Comparison of ENCODE assay signal across 22 mouse cellular contexts in genomic region chr4:137875466-137876092, GRCm38 (mm10). TPM values are rescaled to one million over a fixed set of nuclear protein-coding genes. Genes with fewer than 3 reads are reported as not detected.
DNase-seq lines count a peak whose midpoint lies in the region; ATAC-seq lines count a peak whose summit lies in the region.
"Had no signal": no experiment of that assay in that cellular context is flagged by ENCODE, and none has a peak within 500 bp of the region (broad histone marks: within the 10 kb centered on the region; RNA-seq: fewer than 3 reads in every experiment).

No protein-coding gene starts in this region.

- no peaks in the 10 kb centered on the region for H3K27me3 ChIP-seq in neural tube, embryonic 13.5 days
- H3K27me3 ChIP-seq in neural tube, embryonic 15.5 days (replicated peaks), result no peaks in the 10 kb centered on the region
- H3K27me3 ChIP-seq: embryonic facial prominence, embryonic 12.5 days; forebrain, embryonic 15.5 days; heart, embryonic 15.5 days; limb, embryonic 13.5 days; lung, embryonic 15.5 days; midbrain, embryonic 12.5 days; neural tube, embryonic 12.5 days had no signal

- peak; percentile 65 for DNase-seq in adrenal gland, adult 2 months
- DNase-seq in adrenal gland, adult 8-10 months, result no peak
- peak; percentile 42 to 44 for DNase-seq in cerebellum, postnatal 36 days
- DNase-seq in cerebellum, adult 11-12 months, result no peak
- no peak for DNase-seq in neural tube, embryonic 10.5 days (ENCODE audit: extremely low spot score, low spot score)
- DNase-seq in ovary, adult 18-20 months (ENCODE audit: low spot score), result no peak
- DNase-seq: gastrocnemius, postnatal 36 days; heart, postnatal 4 days; kidney, postnatal 4 days; right cerebral cortex, postnatal 25 days; thymus, adult 2 months had no signal

- no peak overlapping the region for H3K4me2 ChIP-seq in neural tube, embryonic 13.5 days
- no peak overlapping the region for H3K4me2 ChIP-seq in neural tube, embryonic 15.5 days
- H3K4me2 ChIP-seq: embryonic facial prominence, embryonic 12.5 days; forebrain, embryonic 15.5 days; heart, embryonic 15.5 days; limb, embryonic 13.5 days; lung, embryonic 15.5 days; midbrain, embryonic 12.5 days; neural tube, embryonic 12.5 days had no signal

- WGBS in neural tube, embryonic 13.5 days, result 67% methylated on average over 9 of the region's 9 CpGs
- WGBS in neural tube, embryonic 15.5 days, result 66% methylated on average over 9 of the region's 9 CpGs

- 0 out of 2 replicates have a peak overlapping the region, but pooled peaks have one; percentile 3 for H3K27ac ChIP-seq in neural tube, embryonic 13.5 days (replicated peaks)
- H3K27ac ChIP-seq in neural tube, embryonic 15.5 days (replicated peaks), result 0 out of 2 replicates have a peak overlapping the region, but pooled peaks have one; percentile 33
- H3K27ac ChIP-seq: embryonic facial prominence, embryonic 12.5 days; forebrain, embryonic 15.5 days; heart, embryonic 15.5 days; limb, embryonic 13.5 days; liver, embryonic 14.5 days; lung, embryonic 15.5 days; macrophage; midbrain, embryonic 12.5 days; neural tube, embryonic 12.5 days had no signal

- H3K36me3 ChIP-seq in neural tube, embryonic 13.5 days, result no peaks in the 10 kb centered on the region
- H3K36me3 ChIP-seq in neural tube, embryonic 15.5 days, result no peaks in the 10 kb centered on the region
- H3K36me3 ChIP-seq: embryonic facial prominence, embryonic 12.5 days; forebrain, embryonic 15.5 days; heart, embryonic 15.5 days; limb, embryonic 13.5 days; lung, embryonic 15.5 days; midbrain, embryonic 12.5 days; neural tube, embryonic 12.5 days had no signal

- ATAC-seq in neural tube, embryonic 13.5 days (ENCODE audit: low read depth), result no peak
- ATAC-seq in neural tube, embryonic 15.5 days (ENCODE audit: low FRiP score), result no peak
- ATAC-seq: forebrain, embryonic 15.5 days had no signal

- H3K4me3 ChIP-seq in neural tube, embryonic 13.5 days, result no peak overlapping the region
- H3K4me3 ChIP-seq in neural tube, embryonic 15.5 days (replicated peaks), result no peak overlapping the region
- H3K4me3 ChIP-seq: embryonic facial prominence, embryonic 12.5 days; forebrain, embryonic 15.5 days; heart, embryonic 15.5 days; limb, embryonic 13.5 days; lung, embryonic 15.5 days; midbrain, embryonic 12.5 days; neural tube, embryonic 12.5 days had no signal

- H3K9me3 ChIP-seq in neural tube, embryonic 13.5 days, result no peaks in the 10 kb centered on the region
- no peaks in the 10 kb centered on the region for H3K9me3 ChIP-seq in neural tube, embryonic 15.5 days (replicated peaks)
- H3K9me3 ChIP-seq: embryonic facial prominence, embryonic 12.5 days; forebrain, embryonic 15.5 days; heart, embryonic 15.5 days; limb, embryonic 13.5 days; lung, embryonic 15.5 days; midbrain, embryonic 12.5 days; neural tube, embryonic 12.5 days had no signal

- peaks cover 39% of the 10 kb centered on the region for H3K4me1 ChIP-seq in neural tube, embryonic 13.5 days (replicated peaks)
- H3K4me1 ChIP-seq in neural tube, embryonic 15.5 days, result peaks cover 36% of the 10 kb centered on the region

- H3K9ac ChIP-seq in neural tube, embryonic 13.5 days, result no peak overlapping the region
- H3K9ac ChIP-seq in neural tube, embryonic 15.5 days (replicated peaks), result no peak overlapping the region
- H3K9ac ChIP-seq: embryonic facial prominence, embryonic 12.5 days; forebrain, embryonic 15.5 days; heart, embryonic 15.5 days; limb, embryonic 13.5 days; liver, embryonic 14.5 days; lung, embryonic 15.5 days; midbrain, embryonic 12.5 days; neural tube, embryonic 12.5 days had no signal

RNA-seq across cellular contexts. Expression of gene Ece1, which starts 13.5 kb away (rescaled TPM):
- 100 to 1,000 TPM; 228 to 424 TPM for total RNA-seq in adrenal gland, adult 2 months (2021)
- polyA plus RNA-seq in adrenal gland, adult 2 months (2012; rRNA removed), result 50.0 and 414 TPM in 2 replicates
- 100 to 1,000 TPM; 248 to 380 (median 315) TPM for total RNA-seq in adrenal gland, adult 8-10 months (2022)
- 27.5 and 32.6 TPM in 2 replicates for polyA plus RNA-seq in neural tube, embryonic 13.5 days (2015; fragmentation: Nextera tagmentation; extraction: Ambion mirVana)
- polyA plus RNA-seq in neural tube, embryonic 15.5 days (2015; fragmentation: Nextera tagmentation; extraction: Ambion mirVana), result 23.0 TPM in 2 replicates

Comparison
In these comparisons a context has a peak if more than half of its experiments do, and no peak if none do; other contexts are left out.
1. DNase-seq: peak in adrenal gland, adult 2 months (single experiment) and cerebellum, postnatal 36 days (2 of 2); none in adrenal gland, adult 8-10 months (single experiment), cerebellum, adult 11-12 months (single experiment), neural tube, embryonic 10.5 days (single experiment) and ovary, adult 18-20 months (single experiment).